Mouse (Mus musculus) lung, adult 2 months (tissue): Measurements from ENCODE around the gene Rpf2.

Experiments used
- CTCF ChIP-seq: fragments of 200-500 bp; IDR thresholded peaks from 2 replicates; pipeline ENCODE4 v1.5.1; 2011; ENCODE audit warnings: mild to moderate bottlenecking, low read length, control low read depth; ENCODE audit not compliant: insufficient read depth
- POLR2A ChIP-seq: fragments of 200-500 bp; IDR thresholded peaks from 2 replicates; pipeline ENCODE4 v1.6.1; 2011; ENCODE audit warnings: low read depth, mild to moderate bottlenecking, control low read depth, low read length, borderline replicate concordance; ENCODE audit errors: extremely low read depth

- TF ChIP-seq POLR2A: no peak
- TF ChIP-seq CTCF: no peak
These were observed 24.4 kb upstream of the Rpf2 start for GRCm38 (mm10) chr10:40271216-40271615.
